Mouse (Mus musculus) stomach, postnatal 0 days (tissue): ENCODE measurements around the gene Ghitm.

Experiments used
- CTCF ChIP-seq: IDR thresholded peaks from 2 replicates; pipeline ENCODE4 v1.5.1; 2016; ENCODE audit warnings: antibody characterized with exemption, low read depth, mild to moderate bottlenecking, moderate library complexity
- EP300 ChIP-seq: optimal IDR thresholded peaks from 2 replicates; pipeline ENCODE3; 2016; ENCODE audit warnings: antibody characterized with exemption

- TF ChIP-seq CTCF (no peak), EP300 (no peak)
These were observed 23.7 kb downstream of the Ghitm start for GRCm38 (mm10) chr14:37111371-37111770.
